Mouse (Mus musculus): Measurements from ENCODE around the gene Hivep3. TPM values are rescaled to one million over a fixed set of nuclear protein-coding genes. Genes with fewer than 3 reads are reported as not detected.

Gene Hivep3
- polyA plus RNA-seq, 1 experiment = 1.7 TPM

GRCm38 (mm10) chr4:120057529-120057928 is 323.9 kb downstream of the Hivep3 start:
- TF ChIP-seq CTCF (IDR thresholded peaks at IDR 0.05; ENCODE audit: control insufficient read depth, insufficient read depth, insufficient replicate concordance, low read depth, low read length) (no peak), POLR2A (IDR thresholded peaks at IDR 0.05; ENCODE audit: control insufficient read depth, low read depth, low read length) (no peak)
- Histone ChIP-seq H3K27ac (ENCODE audit: control insufficient read depth, insufficient read depth, low read depth, low read length) (no peak overlapping the region), H3K4me1 (ENCODE audit: control insufficient read depth, insufficient read depth, low read length) (no peaks in the 10 kb centered on the region), H3K36me3 (ENCODE audit: control insufficient read depth, insufficient read depth, low read length) (no peaks in the 10 kb centered on the region), H3K4me3 (ENCODE audit: control insufficient read depth, low read depth, low read length) (no peak overlapping the region), H3K27me3 (ENCODE audit: control insufficient read depth, insufficient read depth, low read length) (no peaks in the 10 kb centered on the region)

- TF ChIP-seq CTCF (IDR thresholded peaks at IDR 0.05; ENCODE audit: control insufficient read depth, insufficient read depth, insufficient replicate concordance, low read depth, low read length) = no peak
- no peak for TF ChIP-seq POLR2A (IDR thresholded peaks at IDR 0.05; ENCODE audit: control insufficient read depth, low read depth, low read length)
- Histone ChIP-seq H3K27ac (ENCODE audit: control insufficient read depth, insufficient read depth, low read depth, low read length) (no peak overlapping the region), H3K36me3 (ENCODE audit: control insufficient read depth, insufficient read depth, low read length) (no peaks in the 10 kb centered on the region)
Measured at GRCm38 (mm10) chr4:120058157-120058556, 324.6 kb downstream of the Hivep3 start.

GRCm38 (mm10) chr4:120058794-120059193 is 325.2 kb downstream of the Hivep3 start:
- H3K4me1 ChIP-seq (ENCODE audit: control insufficient read depth, insufficient read depth, low read length) = no peaks in the 10 kb centered on the region
- H3K36me3 ChIP-seq (ENCODE audit: control insufficient read depth, insufficient read depth, low read length) = no peaks in the 10 kb centered on the region
- H3K27ac ChIP-seq (ENCODE audit: control insufficient read depth, insufficient read depth, low read depth, low read length) = no peak overlapping the region
- H3K27me3 ChIP-seq (ENCODE audit: control insufficient read depth, insufficient read depth, low read length) = no peaks in the 10 kb centered on the region
- TF ChIP-seq CTCF (IDR thresholded peaks at IDR 0.05; ENCODE audit: control insufficient read depth, insufficient read depth, insufficient replicate concordance, low read depth, low read length) (no peak), POLR2A (IDR thresholded peaks at IDR 0.05; ENCODE audit: control insufficient read depth, low read depth, low read length) (no peak)
- H3K4me3 ChIP-seq (ENCODE audit: control insufficient read depth, low read depth, low read length) = no peak overlapping the region

More at GRCm38 (mm10) chr4:120058157-120058556, 324.6 kb downstream of the Hivep3 start:
- H3K27me3 ChIP-seq (ENCODE audit: control insufficient read depth, insufficient read depth, low read length) = no peaks in the 10 kb centered on the region
- no peak overlapping the region for H3K4me3 ChIP-seq (ENCODE audit: control insufficient read depth, low read depth, low read length)
- no peaks in the 10 kb centered on the region for H3K4me1 ChIP-seq (ENCODE audit: control insufficient read depth, insufficient read depth, low read length)

- TF ChIP-seq POLR2A (IDR thresholded peaks at IDR 0.05; ENCODE audit: control insufficient read depth, low read depth, low read length) = no peak
- no peak for TF ChIP-seq CTCF (IDR thresholded peaks at IDR 0.05; ENCODE audit: control insufficient read depth, insufficient read depth, insufficient replicate concordance, low read depth, low read length)
- Histone ChIP-seq H3K27ac (ENCODE audit: control insufficient read depth, insufficient read depth, low read depth, low read length) (no peak overlapping the region), H3K36me3 (ENCODE audit: control insufficient read depth, insufficient read depth, low read length) (no peaks in the 10 kb centered on the region), H3K4me3 (ENCODE audit: control insufficient read depth, low read depth, low read length) (no peak overlapping the region), H3K4me1 (ENCODE audit: control insufficient read depth, insufficient read depth, low read length) (no peaks in the 10 kb centered on the region), H3K27me3 (ENCODE audit: control insufficient read depth, insufficient read depth, low read length) (no peaks in the 10 kb centered on the region)
Measured at GRCm38 (mm10) chr4:120061727-120062126, 328.1 kb downstream of the Hivep3 start.

- no peaks in the 10 kb centered on the region for H3K27me3 ChIP-seq (ENCODE audit: control insufficient read depth, insufficient read depth, low read length)
- H3K27ac ChIP-seq (ENCODE audit: control insufficient read depth, insufficient read depth, low read depth, low read length) = no peak overlapping the region
- TF ChIP-seq CTCF (IDR thresholded peaks at IDR 0.05; ENCODE audit: control insufficient read depth, insufficient read depth, insufficient replicate concordance, low read depth, low read length) (no peak), POLR2A (IDR thresholded peaks at IDR 0.05; ENCODE audit: control insufficient read depth, low read depth, low read length) (no peak)
- H3K4me1 ChIP-seq (ENCODE audit: control insufficient read depth, insufficient read depth, low read length) = no peaks in the 10 kb centered on the region
- H3K4me3 ChIP-seq (ENCODE audit: control insufficient read depth, low read depth, low read length) = no peak overlapping the region
- H3K36me3 ChIP-seq (ENCODE audit: control insufficient read depth, insufficient read depth, low read length) = no peaks in the 10 kb centered on the region
Measured at GRCm38 (mm10) chr4:120062198-120062597, 328.6 kb downstream of the Hivep3 start.

- TF ChIP-seq POLR2A (IDR thresholded peaks at IDR 0.05; ENCODE audit: control insufficient read depth, low read depth, low read length) = no peak
- no peak for TF ChIP-seq CTCF (IDR thresholded peaks at IDR 0.05; ENCODE audit: control insufficient read depth, insufficient read depth, insufficient replicate concordance, low read depth, low read length)
- Histone ChIP-seq H3K4me3 (ENCODE audit: control insufficient read depth, low read depth, low read length) (no peak overlapping the region), H3K27me3 (ENCODE audit: control insufficient read depth, insufficient read depth, low read length) (no peaks in the 10 kb centered on the region), H3K4me1 (ENCODE audit: control insufficient read depth, insufficient read depth, low read length) (no peaks in the 10 kb centered on the region), H3K36me3 (ENCODE audit: control insufficient read depth, insufficient read depth, low read length) (no peaks in the 10 kb centered on the region), H3K27ac (ENCODE audit: control insufficient read depth, insufficient read depth, low read depth, low read length) (no peak overlapping the region)
Measured at GRCm38 (mm10) chr4:120062754-120063153, 329.2 kb downstream of the Hivep3 start.

- no peaks in the 10 kb centered on the region for H3K27me3 ChIP-seq (ENCODE audit: control insufficient read depth, insufficient read depth, low read length)
- TF ChIP-seq POLR2A (IDR thresholded peaks at IDR 0.05; ENCODE audit: control insufficient read depth, low read depth, low read length) (no peak), CTCF (IDR thresholded peaks at IDR 0.05; ENCODE audit: control insufficient read depth, insufficient read depth, insufficient replicate concordance, low read depth, low read length) (no peak)
- no peak overlapping the region for H3K4me3 ChIP-seq (ENCODE audit: control insufficient read depth, low read depth, low read length)
- no peak overlapping the region for H3K27ac ChIP-seq (ENCODE audit: control insufficient read depth, insufficient read depth, low read depth, low read length)
- H3K36me3 ChIP-seq (ENCODE audit: control insufficient read depth, insufficient read depth, low read length) = no peaks in the 10 kb centered on the region
- H3K4me1 ChIP-seq (ENCODE audit: control insufficient read depth, insufficient read depth, low read length) = no peaks in the 10 kb centered on the region
Measured at GRCm38 (mm10) chr4:120063353-120064124, 330.0 kb downstream of the Hivep3 start.
